Comparison of ENCODE assay signal across 22 mouse cellular contexts in the genomic region with DNA sequence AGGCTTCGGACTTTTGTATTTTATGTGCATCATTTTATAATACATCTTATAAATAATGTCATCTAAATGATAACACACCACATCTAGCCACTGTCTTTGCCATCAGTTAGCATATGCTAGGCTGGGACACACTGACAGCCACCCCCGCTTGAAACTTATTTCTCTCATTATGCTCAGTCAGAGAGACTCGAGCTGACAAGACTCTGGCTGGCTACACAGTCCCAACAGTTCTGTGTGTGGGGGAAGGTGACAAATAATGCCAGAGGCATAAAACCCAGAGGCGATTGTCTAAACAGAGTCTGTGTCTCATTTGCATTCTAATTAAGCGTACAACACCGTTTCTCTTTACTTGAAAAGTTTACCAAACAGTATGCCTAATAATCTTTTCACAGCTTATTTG. TPM values are rescaled to one million over a fixed set of nuclear protein-coding genes. Genes with fewer than 3 reads are reported as not detected.
DNase-seq lines count a peak whose midpoint lies in the region; ATAC-seq and TF ChIP-seq lines count a peak whose summit lies in the region.
"Had no signal": no experiment of that assay in that cellular context is flagged by ENCODE, and none has a peak within 500 bp of the region (broad histone marks: within the 10 kb centered on the region; RNA-seq: fewer than 3 reads in every experiment).

No protein-coding gene starts in this region.

- H3K9me3 ChIP-seq in forebrain, embryonic 15.5 days, result no peaks in the 10 kb centered on the region
- no peaks in the 10 kb centered on the region for H3K9me3 ChIP-seq in forebrain, embryonic 12.5 days
- no peaks in the 10 kb centered on the region for H3K9me3 ChIP-seq in midbrain, embryonic 14.5 days (ENCODE audit: control insufficient read depth, low read length)
- no peaks in the 10 kb centered on the region for H3K9me3 ChIP-seq in midbrain, embryonic 15.5 days
- no peaks in the 10 kb centered on the region for H3K9me3 ChIP-seq in forebrain, postnatal 0 days (ENCODE audit: low read length)
- H3K9me3 ChIP-seq: embryonic facial prominence, embryonic 12.5 days; heart, embryonic 15.5 days had no signal

- H3K27ac ChIP-seq in forebrain, embryonic 15.5 days (replicated peaks), result no peak overlapping the region
- H3K27ac ChIP-seq in forebrain, embryonic 12.5 days, result no peak overlapping the region
- no peak overlapping the region for H3K27ac ChIP-seq in midbrain, embryonic 14.5 days (replicated peaks; ENCODE audit: low read depth, low read length)
- no peak overlapping the region for H3K27ac ChIP-seq in midbrain, embryonic 15.5 days
- no peak overlapping the region for H3K27ac ChIP-seq in forebrain, postnatal 0 days (ENCODE audit: low read depth, low read length)
- H3K27ac ChIP-seq: embryonic facial prominence, embryonic 12.5 days; heart, embryonic 15.5 days; hindbrain, postnatal 0 days; stomach, postnatal 0 days had no signal

- no peak overlapping the region for H3K4me3 ChIP-seq in forebrain, embryonic 15.5 days
- H3K4me3 ChIP-seq in forebrain, embryonic 12.5 days (replicated peaks), result no peak overlapping the region
- no peak overlapping the region for H3K4me3 ChIP-seq in midbrain, embryonic 14.5 days (replicated peaks; ENCODE audit: low read depth, low read length)
- H3K4me3 ChIP-seq in midbrain, embryonic 15.5 days, result no peak overlapping the region
- no peak overlapping the region for H3K4me3 ChIP-seq in forebrain, postnatal 0 days (ENCODE audit: low read depth, low read length)
- H3K4me3 ChIP-seq: embryonic facial prominence, embryonic 12.5 days; heart, embryonic 15.5 days had no signal

- no peak for TF ChIP-seq CTCF in forebrain, postnatal 0 days (IDR thresholded peaks at IDR 0.05; ENCODE audit: low read depth)

- peak; percentile 74 for ATAC-seq in forebrain, embryonic 15.5 days (replicated peaks)
- no peak for ATAC-seq in forebrain, embryonic 12.5 days (ENCODE audit: low FRiP score)
- ATAC-seq in midbrain, embryonic 14.5 days (ENCODE audit: low FRiP score, low TSS enrichment), result no peak; the same call in 1 of the 2 replicates
- no peak for ATAC-seq in midbrain, embryonic 15.5 days (replicated peaks)
- no peak for ATAC-seq in forebrain, postnatal 0 days
- ATAC-seq: hindbrain, postnatal 0 days had no signal

- no peak overlapping the region for H3K9ac ChIP-seq in forebrain, embryonic 15.5 days (replicated peaks)
- no peak overlapping the region for H3K9ac ChIP-seq in forebrain, embryonic 12.5 days
- H3K9ac ChIP-seq in midbrain, embryonic 14.5 days (replicated peaks; ENCODE audit: low read length), result no peak overlapping the region
- H3K9ac ChIP-seq in midbrain, embryonic 15.5 days, result no peak overlapping the region
- no peak overlapping the region for H3K9ac ChIP-seq in forebrain, postnatal 0 days
- H3K9ac ChIP-seq: embryonic facial prominence, embryonic 12.5 days; heart, embryonic 15.5 days had no signal

- peak; percentile 36 for DNase-seq in midbrain, embryonic 14.5 days
- peak; percentile 10 for DNase-seq in forebrain, postnatal 0 days
- DNase-seq in left cerebral cortex, postnatal 25 days (ENCODE audit: low spot score in 2 of 2), result peak; percentile 42 to 78
- no peak for DNase-seq in ovary, postnatal 14 days (ENCODE audit: low spot score)
- DNase-seq: adrenal gland, adult 2 months; cerebellum, adult 8-10 months; kidney, adult 11 months; kidney, postnatal 14 days; lung, adult 18-20 months; lung, postnatal 36 days; thymus, postnatal 36 days had no signal

- intact Hi-C loops in left cerebral cortex, postnatal 25 days (cut with DNase I), result loop anchor here (10.0 kb wide), 1 partner anchor 70 kb away; no protein-coding TSS in a partner anchor

- 33% methylated on average over 6 of the region's 6 CpGs for WGBS in forebrain, embryonic 15.5 days
- WGBS in forebrain, embryonic 12.5 days, result 58% methylated on average over 6 of the region's 6 CpGs
- WGBS in midbrain, embryonic 14.5 days, result 59% methylated on average over 6 of the region's 6 CpGs
- 56% methylated on average over 6 of the region's 6 CpGs for WGBS in midbrain, embryonic 15.5 days
- WGBS in forebrain, postnatal 0 days, result 29% methylated on average over 6 of the region's 6 CpGs

- H3K4me2 ChIP-seq in forebrain, embryonic 15.5 days (replicated peaks), result no peak overlapping the region
- H3K4me2 ChIP-seq in forebrain, embryonic 12.5 days, result no peak overlapping the region
- no peak overlapping the region for H3K4me2 ChIP-seq in midbrain, embryonic 14.5 days (ENCODE audit: low read length)
- no peak overlapping the region for H3K4me2 ChIP-seq in midbrain, embryonic 15.5 days
- no peak overlapping the region for H3K4me2 ChIP-seq in forebrain, postnatal 0 days (ENCODE audit: low read depth)
- H3K4me2 ChIP-seq: embryonic facial prominence, embryonic 12.5 days; heart, embryonic 15.5 days had no signal

- no peaks in the 10 kb centered on the region for H3K27me3 ChIP-seq in forebrain, embryonic 15.5 days
- 0 out of 2 replicates have a peak, but pooled peaks cover 5% of the 10 kb centered on the region for H3K27me3 ChIP-seq in forebrain, embryonic 12.5 days
- H3K27me3 ChIP-seq in midbrain, embryonic 14.5 days (ENCODE audit: control insufficient read depth, insufficient read depth, low read length), result no peaks in the 10 kb centered on the region
- H3K27me3 ChIP-seq in midbrain, embryonic 15.5 days (replicated peaks), result no peaks in the 10 kb centered on the region
- H3K27me3 ChIP-seq in forebrain, postnatal 0 days (ENCODE audit: insufficient read depth, low read length), result no peaks in the 10 kb centered on the region
- H3K27me3 ChIP-seq: CH12.LX; embryonic facial prominence, embryonic 12.5 days; heart, embryonic 15.5 days had no signal

- H3K36me3 ChIP-seq in forebrain, embryonic 15.5 days, result no peaks in the 10 kb centered on the region
- no peaks in the 10 kb centered on the region for H3K36me3 ChIP-seq in forebrain, embryonic 12.5 days (replicated peaks)
- no peaks in the 10 kb centered on the region for H3K36me3 ChIP-seq in midbrain, embryonic 14.5 days (ENCODE audit: control insufficient read depth, insufficient read depth, low read length)
- no peaks in the 10 kb centered on the region for H3K36me3 ChIP-seq in midbrain, embryonic 15.5 days (replicated peaks)
- H3K36me3 ChIP-seq in forebrain, postnatal 0 days (ENCODE audit: insufficient read depth), result no peaks in the 10 kb centered on the region
- H3K36me3 ChIP-seq: embryonic facial prominence, embryonic 12.5 days; heart, embryonic 15.5 days had no signal

- H3K4me1 ChIP-seq in forebrain, embryonic 15.5 days, result no peaks in the 10 kb centered on the region
- no peaks in the 10 kb centered on the region for H3K4me1 ChIP-seq in forebrain, embryonic 12.5 days
- no peaks in the 10 kb centered on the region for H3K4me1 ChIP-seq in midbrain, embryonic 14.5 days (ENCODE audit: control insufficient read depth, insufficient read depth, low read length)
- no peaks in the 10 kb centered on the region for H3K4me1 ChIP-seq in midbrain, embryonic 15.5 days
- H3K4me1 ChIP-seq in forebrain, postnatal 0 days (ENCODE audit: insufficient read depth), result no peaks in the 10 kb centered on the region
- H3K4me1 ChIP-seq: embryonic facial prominence, embryonic 12.5 days; heart, embryonic 15.5 days had no signal

RNA-seq across cellular contexts. Expression of a gene that starts 7.4 kb away (rescaled TPM):
- 0.22 and 0.28 TPM in 2 replicates for polyA plus RNA-seq in forebrain, embryonic 15.5 days (2015; fragmentation: Nextera tagmentation; extraction: Ambion mirVana)
- polyA plus RNA-seq in forebrain, embryonic 12.5 days (2016; fragmentation: Nextera tagmentation; extraction: Ambion mirVana), result not detected in 2 replicates
- polyA plus RNA-seq in midbrain, embryonic 14.5 days (2014; fragmentation: Nextera tagmentation; extraction: Ambion mirVana), result not detected in 2 replicates
- polyA plus RNA-seq in midbrain, embryonic 15.5 days (2015; fragmentation: Nextera tagmentation; extraction: Ambion mirVana), result 0.10 TPM in 1 of 2 replicates, not detected in the other
- 1.8 and 3.5 TPM in 2 replicates for total RNA-seq in forebrain, postnatal 0 days (2014; rRNA removed)
- polyA plus RNA-seq in forebrain, postnatal 0 days (2015; fragmentation: Nextera tagmentation; extraction: Ambion mirVana), result 0.44 and 0.58 TPM in 2 replicates
- total RNA-seq in left cerebral cortex, postnatal 25 days (2021), result 10 to 100 TPM; 12.2 to 17.0 TPM
- total RNA-seq: adrenal gland, adult 2 months; common myeloid progenitor, adult 5-6 weeks; hematopoietic stem cell, adult 5-6 weeks; liver, adult 2 months had no signal
- polyA plus RNA-seq: adrenal gland, adult 2 months; liver, adult 2 months; stomach, postnatal 0 days had no signal
